Mouse (Mus musculus): ENCODE results near the gene Fbxo27. TPM values are rescaled to one million over a fixed set of nuclear protein-coding genes. Genes with fewer than 3 reads are reported as not detected.

The Fbxo27 gene
- polyA plus RNA-seq (2014; fragmentation: Illumina TruSeq; extraction: RNeasy Lipid Tissue Mini Kit (QIAGEN cat#74804); ENCODE audit: low read depth, low replicate concordance) = not detected

DNA sequence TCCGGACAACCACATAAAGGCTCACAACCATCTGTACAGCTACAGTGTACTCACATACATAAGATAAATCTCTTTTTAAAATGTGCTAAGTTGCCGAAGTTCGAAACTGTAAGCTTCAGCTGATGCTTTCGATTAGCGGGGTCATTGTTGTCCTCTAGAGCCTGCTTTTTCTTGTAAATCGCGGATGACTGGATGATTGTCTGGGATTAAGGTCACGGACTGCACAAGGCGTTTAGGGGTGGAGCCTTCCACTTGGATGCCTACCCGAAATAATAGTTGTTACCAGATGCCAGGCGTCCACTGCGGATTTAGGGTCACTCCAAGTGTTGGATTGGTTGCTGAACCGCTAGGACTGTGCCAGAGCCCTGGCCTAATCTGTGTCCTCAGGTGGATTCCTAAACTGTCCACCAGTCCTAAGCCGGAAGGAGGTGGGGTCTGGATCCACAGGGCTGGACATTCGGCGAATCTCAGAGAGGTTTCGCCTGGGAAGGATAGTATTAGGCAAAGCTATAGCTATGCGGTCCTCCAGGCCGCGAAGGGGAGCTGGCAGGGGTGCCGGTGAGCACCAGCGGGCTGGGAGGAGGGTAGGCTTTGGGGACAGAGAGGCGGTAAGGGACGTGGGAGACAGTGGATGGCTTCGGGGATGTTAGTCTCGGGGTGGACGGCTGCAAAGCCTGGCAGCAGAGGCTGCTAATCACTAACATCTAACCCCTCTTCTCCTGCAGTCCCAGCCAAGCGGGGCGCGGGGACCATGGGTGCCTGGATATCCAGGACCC lies at the start of gene Fbxo27:
Gene Fbxo27, plus strand, starts transcription at position 305 of the 776 bp plus-strand sequence.

DNA sequence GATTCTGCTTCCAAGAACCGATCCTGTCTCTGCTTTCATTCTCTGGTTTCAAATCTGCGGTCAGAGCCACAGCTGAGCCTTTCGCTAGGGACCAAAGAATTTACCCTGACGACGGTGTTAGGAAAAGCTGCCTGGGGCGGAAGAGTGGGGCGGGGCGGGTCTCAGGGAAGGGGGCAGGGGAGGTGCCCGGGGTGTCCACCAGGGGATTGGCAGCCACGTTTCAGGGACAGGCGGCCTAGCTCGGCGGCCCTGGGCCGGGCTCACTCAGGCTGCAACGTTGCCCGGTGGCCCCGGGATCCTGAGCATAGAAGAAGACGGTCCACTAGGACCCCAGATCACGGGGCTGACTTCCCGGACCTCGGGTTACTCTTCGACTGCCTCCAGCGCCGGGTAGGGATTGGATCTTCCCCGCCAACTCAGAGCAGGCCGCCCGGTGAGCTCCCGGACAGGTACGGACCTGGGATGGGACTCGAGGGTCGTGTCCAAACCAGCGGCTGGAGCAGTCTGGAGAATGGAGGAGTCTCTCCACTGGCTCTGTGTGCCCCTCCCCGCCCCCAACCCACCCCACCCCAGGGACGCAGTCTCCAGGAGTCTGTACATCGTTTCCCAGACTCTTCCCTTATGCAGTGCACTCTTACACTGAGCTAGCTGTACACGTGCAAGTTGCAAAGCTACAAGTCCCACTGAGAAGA lies 24.1 kb downstream of the Fbxo27 start, which contains the start of gene Fbxo17:
Gene Fbxo17, plus strand, starts transcription at position 215 of the 692 bp plus-strand sequence.

GRCm38 (mm10) chr7:28741709-28742438 lies 49.2 kb downstream of the Fbxo27 start, which contains the start of the genes Mrps12 and Sars2:
Gene Mrps12 (minus strand): TSS chr7:28741820.
Gene Sars2 (plus strand): TSS chr7:28741992.

Other genes with a start within 250 kb of the Fbxo27 start
- gene Lrfn1, start 240.9 kb upstream of the Fbxo27 start, polyA plus RNA-seq (2014; fragmentation: Illumina TruSeq; extraction: RNeasy Lipid Tissue Mini Kit (QIAGEN cat#74804); ENCODE audit: low read depth, low replicate concordance) = not detected
- not detected for gene Ifnl2, start 182.4 kb upstream of the Fbxo27 start, polyA plus RNA-seq (2014; fragmentation: Illumina TruSeq; extraction: RNeasy Lipid Tissue Mini Kit (QIAGEN cat#74804); ENCODE audit: low read depth, low replicate concordance)
- gene Ifnl3, start 170.0 kb upstream of the Fbxo27 start, polyA plus RNA-seq (2014; fragmentation: Illumina TruSeq; extraction: RNeasy Lipid Tissue Mini Kit (QIAGEN cat#74804); ENCODE audit: low read depth, low replicate concordance) = not detected
- not detected for gene Sycn, start 152.0 kb upstream of the Fbxo27 start, polyA plus RNA-seq (2014; fragmentation: Illumina TruSeq; extraction: RNeasy Lipid Tissue Mini Kit (QIAGEN cat#74804); ENCODE audit: low read depth, low replicate concordance)
- not detected for gene Nccrp1, start 145.6 kb upstream of the Fbxo27 start, polyA plus RNA-seq (2014; fragmentation: Illumina TruSeq; extraction: RNeasy Lipid Tissue Mini Kit (QIAGEN cat#74804); ENCODE audit: low read depth, low replicate concordance)
- gene Samd4b, start 94.7 kb upstream of the Fbxo27 start, polyA plus RNA-seq (2014; fragmentation: Illumina TruSeq; extraction: RNeasy Lipid Tissue Mini Kit (QIAGEN cat#74804); ENCODE audit: low read depth, low replicate concordance) = 3.5 TPM
- gene Pak4, start 94.7 kb upstream of the Fbxo27 start, polyA plus RNA-seq (2014; fragmentation: Illumina TruSeq; extraction: RNeasy Lipid Tissue Mini Kit (QIAGEN cat#74804); ENCODE audit: low read depth, low replicate concordance) = 0.82 TPM
- not detected for gene Acp7, start 61.5 kb upstream of the Fbxo27 start, polyA plus RNA-seq (2014; fragmentation: Illumina TruSeq; extraction: RNeasy Lipid Tissue Mini Kit (QIAGEN cat#74804); ENCODE audit: low read depth, low replicate concordance)
- 0.32 TPM for gene Fbxo17, start 24.0 kb downstream of the Fbxo27 start, polyA plus RNA-seq (2014; fragmentation: Illumina TruSeq; extraction: RNeasy Lipid Tissue Mini Kit (QIAGEN cat#74804); ENCODE audit: low read depth, low replicate concordance)
- gene Mrps12, start 49.0 kb downstream of the Fbxo27 start, polyA plus RNA-seq (2014; fragmentation: Illumina TruSeq; extraction: RNeasy Lipid Tissue Mini Kit (QIAGEN cat#74804); ENCODE audit: low read depth, low replicate concordance) = 34.0 TPM
- 0.34 TPM for gene Sars2, start 49.1 kb downstream of the Fbxo27 start, polyA plus RNA-seq (2014; fragmentation: Illumina TruSeq; extraction: RNeasy Lipid Tissue Mini Kit (QIAGEN cat#74804); ENCODE audit: low read depth, low replicate concordance)
- gene Ccer2, start 63.3 kb downstream of the Fbxo27 start, polyA plus RNA-seq (2014; fragmentation: Illumina TruSeq; extraction: RNeasy Lipid Tissue Mini Kit (QIAGEN cat#74804); ENCODE audit: low read depth, low replicate concordance) = not detected
- gene Sirt2, start 73.9 kb downstream of the Fbxo27 start, polyA plus RNA-seq (2014; fragmentation: Illumina TruSeq; extraction: RNeasy Lipid Tissue Mini Kit (QIAGEN cat#74804); ENCODE audit: low read depth, low replicate concordance) = 16.0 TPM
- 1.1 TPM for gene Nfkbib, start 74.7 kb downstream of the Fbxo27 start, polyA plus RNA-seq (2014; fragmentation: Illumina TruSeq; extraction: RNeasy Lipid Tissue Mini Kit (QIAGEN cat#74804); ENCODE audit: low read depth, low replicate concordance)
- gene Rinl, start 96.1 kb downstream of the Fbxo27 start, polyA plus RNA-seq (2014; fragmentation: Illumina TruSeq; extraction: RNeasy Lipid Tissue Mini Kit (QIAGEN cat#74804); ENCODE audit: low read depth, low replicate concordance) = 0.48 TPM
- 104 TPM for gene Hnrnpl, start 115.7 kb downstream of the Fbxo27 start, polyA plus RNA-seq (2014; fragmentation: Illumina TruSeq; extraction: RNeasy Lipid Tissue Mini Kit (QIAGEN cat#74804); ENCODE audit: low read depth, low replicate concordance)
- gene Ech1, start 132.4 kb downstream of the Fbxo27 start, polyA plus RNA-seq (2014; fragmentation: Illumina TruSeq; extraction: RNeasy Lipid Tissue Mini Kit (QIAGEN cat#74804); ENCODE audit: low read depth, low replicate concordance) = 59.4 TPM
- gene Lgals4, start 141.0 kb downstream of the Fbxo27 start, polyA plus RNA-seq (2014; fragmentation: Illumina TruSeq; extraction: RNeasy Lipid Tissue Mini Kit (QIAGEN cat#74804); ENCODE audit: low read depth, low replicate concordance) = 6.6 TPM
- not detected for gene Lgals7, start 171.0 kb downstream of the Fbxo27 start, polyA plus RNA-seq (2014; fragmentation: Illumina TruSeq; extraction: RNeasy Lipid Tissue Mini Kit (QIAGEN cat#74804); ENCODE audit: low read depth, low replicate concordance)
- gene Capn12, start 188.6 kb downstream of the Fbxo27 start, polyA plus RNA-seq (2014; fragmentation: Illumina TruSeq; extraction: RNeasy Lipid Tissue Mini Kit (QIAGEN cat#74804); ENCODE audit: low read depth, low replicate concordance) = not detected

Data from liver, adult 10 weeks (tissue).